Mouse (Mus musculus): ENCODE results near the gene 1700092M07Rik. TPM values are rescaled to one million over a fixed set of nuclear protein-coding genes. Genes with fewer than 3 reads are reported as not detected.

Gene 1700092M07Rik
- not detected for total RNA-seq (2022)

GRCm38 (mm10) chr19:8740603-8741002, at the start of gene 1700092M07Rik:
Gene 1700092M07Rik (plus strand): TSS chr19:8740718.
- no peak for DNase-seq (ENCODE audit: low spot score)

- no peak for DNase-seq (ENCODE audit: low spot score)
These were observed 48.5 kb upstream of the 1700092M07Rik start for GRCm38 (mm10) chr19:8691871-8692539.

GRCm38 (mm10) chr19:8692740-8693139, 47.8 kb upstream of the 1700092M07Rik start:
- DNase-seq (ENCODE audit: low spot score) = no peak

DNA sequence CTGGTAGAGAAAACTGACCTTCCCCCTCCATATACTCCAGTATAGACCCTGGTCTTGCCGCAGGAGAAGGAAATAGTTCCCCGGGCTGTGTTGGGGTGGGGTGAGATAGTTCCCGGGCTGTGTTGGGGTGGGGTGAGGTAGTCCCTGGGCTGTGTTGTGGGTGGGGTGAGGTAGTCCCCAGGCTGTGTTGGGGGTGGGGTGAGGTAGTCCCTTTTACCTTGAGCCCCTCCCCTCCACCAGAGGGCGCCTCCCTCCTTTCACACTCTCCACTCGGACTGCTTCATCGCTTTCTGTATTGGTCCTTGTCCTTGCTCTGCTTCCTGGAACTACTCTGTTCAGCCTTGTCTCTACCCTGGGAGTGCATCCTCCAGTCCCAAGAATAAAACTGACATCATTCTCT, 45.2 kb upstream of the 1700092M07Rik start:
- DNase-seq (ENCODE audit: low spot score) = no peak

GRCm38 (mm10) chr19:8699652-8700051, 40.9 kb upstream of the 1700092M07Rik start:
- DNase-seq (ENCODE audit: low spot score) = no peak

GRCm38 (mm10) chr19:8702458-8702857, 38.1 kb upstream of the 1700092M07Rik start:
- no peak for DNase-seq (ENCODE audit: low spot score)

DNA sequence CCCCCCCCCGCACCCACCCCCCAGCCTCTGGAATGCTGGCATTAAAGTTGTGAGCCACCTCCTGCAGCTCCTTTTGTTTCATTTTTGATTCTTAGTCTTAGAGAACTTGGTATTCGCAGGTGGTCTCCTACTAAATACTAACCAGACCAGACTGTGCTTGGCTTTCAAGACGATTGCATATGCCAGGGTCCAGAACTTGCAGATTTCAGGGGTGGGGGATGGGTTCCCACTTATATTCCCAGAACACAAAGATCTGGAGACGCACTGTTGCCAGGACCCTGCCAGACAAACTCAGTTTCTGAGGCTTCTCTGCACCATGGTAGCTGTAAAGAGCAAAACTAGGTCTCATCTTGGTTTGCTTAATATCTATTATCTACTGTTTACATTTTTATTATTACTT, 36.9 kb upstream of the 1700092M07Rik start:
- DNase-seq (ENCODE audit: low spot score) = no peak

GRCm38 (mm10) chr19:8705026-8705708, 35.4 kb upstream of the 1700092M07Rik start:
- no peak for DNase-seq (ENCODE audit: low spot score)

DNA sequence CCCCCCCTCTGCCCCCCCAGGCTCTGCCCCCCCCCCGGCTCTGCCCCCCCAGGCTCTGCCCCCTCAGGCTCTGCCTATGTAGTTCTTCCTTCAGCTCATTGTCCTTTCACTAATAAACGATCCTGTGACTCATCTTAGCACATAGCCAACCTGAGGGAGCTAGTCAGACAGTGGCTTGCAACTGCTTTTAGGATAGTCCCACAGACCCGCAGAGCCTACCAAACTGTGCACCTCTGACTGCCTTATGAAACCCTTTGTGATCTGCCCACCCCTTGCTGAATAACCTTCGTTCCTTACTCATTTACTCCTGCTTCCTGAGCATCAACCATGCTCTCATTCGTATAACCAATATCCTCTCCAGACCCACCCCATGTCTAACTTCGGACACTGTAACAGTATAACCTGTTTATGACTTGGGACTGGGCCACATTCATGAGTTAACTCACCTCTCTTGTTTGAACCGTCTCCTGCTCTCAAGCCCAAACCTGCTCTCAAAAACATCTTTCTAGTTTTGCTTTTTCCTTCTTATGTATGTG, 34.3 kb upstream of the 1700092M07Rik start:
- no peak for DNase-seq (ENCODE audit: low spot score)

- DNase-seq (ENCODE audit: low spot score) = no peak
These were observed 33.6 kb upstream of the 1700092M07Rik start for GRCm38 (mm10) chr19:8706930-8707329.

- DNase-seq (ENCODE audit: low spot score) = no peak
These were observed 31.6 kb upstream of the 1700092M07Rik start for GRCm38 (mm10) chr19:8708954-8709353.

DNA sequence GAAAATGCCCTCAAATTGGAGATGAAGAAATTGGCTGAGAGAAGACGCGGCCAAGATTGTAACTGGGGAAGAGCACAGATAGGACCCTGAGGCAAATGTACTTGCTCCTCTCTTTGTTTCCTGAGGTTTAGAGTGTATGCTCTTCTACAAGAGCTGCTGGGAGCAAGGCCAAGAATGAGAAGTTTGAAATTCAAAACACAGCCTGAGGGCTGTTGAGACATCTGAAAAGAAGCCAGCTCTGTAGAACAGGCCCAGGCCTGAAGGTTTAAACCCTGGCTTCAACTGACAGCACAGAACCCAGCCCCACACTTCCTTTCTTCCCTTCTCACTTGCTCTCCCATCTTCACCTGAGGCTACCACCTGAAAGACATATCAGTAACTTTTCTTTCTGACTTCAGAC, 30.5 kb upstream of the 1700092M07Rik start:
- DNase-seq (ENCODE audit: low spot score) = no peak

DNA sequence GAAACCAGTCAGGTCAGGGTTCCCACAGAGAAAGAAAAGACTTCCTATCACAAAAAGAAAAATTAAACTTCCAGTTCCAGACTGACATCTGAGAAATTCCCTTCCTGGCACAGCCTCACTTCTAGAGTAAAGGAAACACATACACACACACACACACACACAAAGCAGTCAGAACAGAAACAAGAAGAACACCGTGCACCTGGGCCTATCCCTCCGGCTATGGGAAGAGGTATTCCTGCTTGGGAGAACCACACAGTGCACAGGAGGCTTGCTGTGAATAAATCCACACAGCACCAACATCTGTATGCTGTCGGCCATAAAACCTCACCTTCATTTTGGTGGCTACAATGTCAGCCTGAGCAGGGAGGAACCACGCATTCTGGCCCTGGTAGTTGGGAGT, 29.0 kb upstream of the 1700092M07Rik start:
- DNase-seq (ENCODE audit: low spot score) = no peak

- DNase-seq (ENCODE audit: low spot score) = no peak
These were observed 28.3 kb upstream of the 1700092M07Rik start for GRCm38 (mm10) chr19:8711949-8712869.

DNA sequence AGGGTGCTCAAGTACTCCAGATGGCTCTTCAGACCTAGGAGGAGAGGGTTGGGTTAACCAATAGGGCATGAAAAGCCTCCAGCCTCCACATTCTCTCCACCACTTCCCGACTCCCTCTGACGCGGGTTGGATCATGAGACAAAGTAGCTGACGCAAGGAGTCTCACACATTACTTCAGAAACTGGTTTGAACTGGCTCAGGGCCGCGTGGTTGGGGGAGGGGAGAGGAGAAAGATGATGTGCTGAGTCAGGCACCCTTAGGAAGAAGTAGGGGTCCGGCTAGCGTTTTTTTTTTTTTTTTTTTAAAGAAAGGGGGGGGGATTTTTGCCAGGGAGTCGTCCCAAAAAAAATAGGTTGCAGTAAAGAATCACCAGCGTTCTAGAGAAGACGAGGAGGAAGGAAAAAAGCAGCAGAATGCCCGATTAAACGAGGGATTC, 27.6 kb upstream of the 1700092M07Rik start:
- DNase-seq (ENCODE audit: low spot score) = peak; percentile 66

GRCm38 (mm10) chr19:8713306-8713996, 27.1 kb upstream of the 1700092M07Rik start:
- peak; percentile 92 for DNase-seq (ENCODE audit: low spot score)

GRCm38 (mm10) chr19:8713997-8714652, 26.4 kb upstream of the 1700092M07Rik start:
- no peak for DNase-seq (ENCODE audit: low spot score)

DNA sequence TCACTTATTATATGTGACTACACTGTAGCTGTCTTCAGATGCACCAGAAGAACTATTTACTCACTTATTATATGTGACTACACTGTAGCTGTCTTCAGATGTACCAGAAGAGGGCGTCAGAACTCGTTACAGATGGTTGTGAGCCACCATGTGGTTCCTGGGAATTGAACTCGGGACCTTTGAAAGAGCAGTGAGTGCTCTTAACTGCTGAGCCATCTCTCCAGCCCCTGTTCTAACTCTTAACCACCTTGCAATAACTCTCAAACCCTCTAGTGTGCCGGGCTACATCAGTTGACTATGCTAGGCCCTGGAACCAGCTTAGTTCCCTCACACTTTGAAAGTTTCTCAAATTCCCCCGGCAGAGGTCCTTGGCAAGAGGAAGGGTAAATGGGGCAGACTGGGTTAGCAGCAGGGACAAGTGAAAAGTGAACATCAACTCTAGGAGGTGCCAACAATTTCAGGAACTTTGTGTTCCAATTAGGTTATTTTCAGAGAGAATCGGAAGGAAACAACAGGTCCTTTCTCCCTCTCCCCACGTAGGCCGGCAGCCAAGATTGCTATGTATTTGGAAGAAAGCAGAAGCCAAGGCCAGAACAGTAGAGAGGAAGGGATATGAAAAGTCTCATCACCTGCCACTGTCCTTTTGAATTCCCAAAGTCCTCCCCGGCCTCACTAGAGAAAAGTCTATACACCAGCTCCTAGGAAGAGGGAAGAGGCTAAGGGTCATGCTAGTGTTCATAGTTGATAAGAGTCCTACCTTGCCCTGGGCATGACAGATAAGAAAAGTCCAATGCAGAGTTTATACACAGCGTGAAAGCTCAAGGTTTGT, 25.7 kb upstream of the 1700092M07Rik start:
- DNase-seq (ENCODE audit: low spot score) = no peak

DNA sequence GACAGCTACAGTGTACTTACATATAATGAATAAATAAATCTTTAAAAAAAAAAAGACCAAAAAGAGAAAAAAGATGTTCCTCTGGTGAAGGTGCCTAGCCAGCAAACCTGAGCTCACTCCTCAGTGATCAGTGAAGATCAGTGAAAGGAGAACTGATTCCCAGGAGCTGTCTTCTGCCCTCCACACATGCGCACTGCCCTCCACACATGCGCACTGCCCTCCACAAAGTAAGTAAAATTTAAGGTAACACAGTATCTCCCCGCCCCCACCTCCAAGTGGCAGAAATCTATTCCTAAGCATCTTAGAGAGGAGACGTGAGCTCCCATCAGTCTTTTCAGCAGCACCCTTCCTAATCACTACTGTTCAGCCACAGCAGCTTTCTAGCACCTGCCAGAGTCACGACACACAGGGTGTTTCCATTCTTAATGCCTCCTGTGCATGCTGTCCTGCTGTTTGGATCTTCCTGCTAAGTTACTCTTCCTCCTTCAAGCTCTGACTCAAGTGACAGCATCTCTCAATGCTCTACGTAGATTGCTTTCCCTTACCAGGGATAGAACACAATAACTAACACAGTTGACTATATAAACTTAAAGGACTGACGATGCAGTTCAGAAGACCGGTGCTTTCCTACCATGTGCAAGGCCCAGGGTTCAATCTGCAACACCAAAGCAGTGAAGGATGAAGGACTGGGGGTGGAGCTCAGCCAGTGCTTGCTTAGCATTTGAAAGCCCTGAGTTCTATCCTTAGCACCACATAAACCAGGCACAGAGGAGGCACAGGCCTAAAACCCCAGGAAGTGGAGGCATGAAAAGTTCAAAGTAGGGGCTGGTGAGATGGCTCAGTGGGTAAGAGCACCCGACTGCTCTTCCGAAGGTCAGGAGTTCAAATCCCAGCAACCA, 24.4 kb upstream of the 1700092M07Rik start:
- no peak for DNase-seq (ENCODE audit: low spot score)
